Mouse (Mus musculus): Measurements from ENCODE around the gene Ruvbl2.
"Not testable (repeated sequence)": the region's sequence is repeated elsewhere in the genome, so short reads cannot be mapped to it uniquely, and the experiment has no call there.

Ruvbl2 gene

GRCm38 (mm10) chr7:45437521-45438276 lies at the start of gene Ruvbl2:
TSS of gene Ruvbl2 (minus strand) at chr7:45438096.
- no peaks in the 10 kb centered on the region for H3K36me3 ChIP-seq (ENCODE audit: control insufficient read depth, insufficient read depth, low read length, poor library complexity, severe bottlenecking)
- H3K27me3 ChIP-seq (ENCODE audit: control insufficient read depth, insufficient read depth, low read length, poor library complexity, severe bottlenecking): no peaks in the 10 kb centered on the region
- DNase-seq (ENCODE audit: low read depth, low spot score): no peak

- Histone ChIP-seq H3K27me3 (ENCODE audit: control insufficient read depth, insufficient read depth, low read length, poor library complexity, severe bottlenecking) (no peaks in the 10 kb centered on the region), H3K36me3 (ENCODE audit: control insufficient read depth, insufficient read depth, low read length, poor library complexity, severe bottlenecking) (no peaks in the 10 kb centered on the region)
- no peak for DNase-seq (ENCODE audit: low read depth, low spot score)
These were observed 49.0 kb upstream of the Ruvbl2 start, which contains the start of gene Gm45808 for GRCm38 (mm10) chr7:45486761-45487415. TSS of gene Gm45808 (minus strand) at chr7:45486811.

GRCm38 (mm10) chr7:45486158-45486557 lies 48.3 kb upstream of the Ruvbl2 start:
- no peak for DNase-seq (ENCODE audit: low read depth, low spot score)
- Histone ChIP-seq H3K36me3 (ENCODE audit: control insufficient read depth, insufficient read depth, low read length, poor library complexity, severe bottlenecking) (no peaks in the 10 kb centered on the region), H3K27me3 (ENCODE audit: control insufficient read depth, insufficient read depth, low read length, poor library complexity, severe bottlenecking) (no peaks in the 10 kb centered on the region)

- not testable (repeated sequence) for DNase-seq (ENCODE audit: low read depth, low spot score); H3K36me3 ChIP-seq (ENCODE audit: control insufficient read depth, insufficient read depth, low read length, poor library complexity, severe bottlenecking)
These were observed 47.1 kb upstream of the Ruvbl2 start for GRCm38 (mm10) chr7:45484985-45485384.

GRCm38 (mm10) chr7:45482166-45482565 lies 44.3 kb upstream of the Ruvbl2 start:
- DNase-seq (ENCODE audit: low read depth, low spot score): no peak
- Histone ChIP-seq H3K27me3 (ENCODE audit: control insufficient read depth, insufficient read depth, low read length, poor library complexity, severe bottlenecking) (no peaks in the 10 kb centered on the region), H3K36me3 (ENCODE audit: control insufficient read depth, insufficient read depth, low read length, poor library complexity, severe bottlenecking) (no peaks in the 10 kb centered on the region)

More at GRCm38 (mm10) chr7:45484985-45485384, 47.1 kb upstream of the Ruvbl2 start:
- not testable (repeated sequence) for H3K27me3 ChIP-seq (ENCODE audit: control insufficient read depth, insufficient read depth, low read length, poor library complexity, severe bottlenecking)

GRCm38 (mm10) chr7:45481374-45481927 lies 43.6 kb upstream of the Ruvbl2 start, which contains the start of gene Tulp2:
TSS of gene Tulp2 (plus strand) at chr7:45481877.
- H3K36me3 ChIP-seq (ENCODE audit: control insufficient read depth, insufficient read depth, low read length, poor library complexity, severe bottlenecking): no peaks in the 10 kb centered on the region
- peak; percentile 64 for DNase-seq (ENCODE audit: low read depth, low spot score)

GRCm38 (mm10) chr7:45480310-45480709 lies 42.4 kb upstream of the Ruvbl2 start:
- H3K36me3 ChIP-seq (ENCODE audit: control insufficient read depth, insufficient read depth, low read length, poor library complexity, severe bottlenecking); H3K27me3 ChIP-seq (ENCODE audit: control insufficient read depth, insufficient read depth, low read length, poor library complexity, severe bottlenecking); DNase-seq (ENCODE audit: low read depth, low spot score): not testable (repeated sequence)

More at GRCm38 (mm10) chr7:45481374-45481927, 43.6 kb upstream of the Ruvbl2 start, which contains the start of gene Tulp2:
- H3K27me3 ChIP-seq (ENCODE audit: control insufficient read depth, insufficient read depth, low read length, poor library complexity, severe bottlenecking): no peaks in the 10 kb centered on the region

- DNase-seq (ENCODE audit: low read depth, low spot score): no peak
- Histone ChIP-seq H3K27me3 (ENCODE audit: control insufficient read depth, insufficient read depth, low read length, poor library complexity, severe bottlenecking) (no peaks in the 10 kb centered on the region), H3K36me3 (ENCODE audit: control insufficient read depth, insufficient read depth, low read length, poor library complexity, severe bottlenecking) (no peaks in the 10 kb centered on the region)
These were observed 40.9 kb upstream of the Ruvbl2 start for GRCm38 (mm10) chr7:45478774-45479173.

GRCm38 (mm10) chr7:45477003-45477402 lies 39.1 kb upstream of the Ruvbl2 start:
- H3K36me3 ChIP-seq (ENCODE audit: control insufficient read depth, insufficient read depth, low read length, poor library complexity, severe bottlenecking): no peaks in the 10 kb centered on the region
- no peaks in the 10 kb centered on the region for H3K27me3 ChIP-seq (ENCODE audit: control insufficient read depth, insufficient read depth, low read length, poor library complexity, severe bottlenecking)
- DNase-seq (ENCODE audit: low read depth, low spot score): peak; percentile 76

GRCm38 (mm10) chr7:45476453-45476852 lies 38.6 kb upstream of the Ruvbl2 start:
- DNase-seq (ENCODE audit: low read depth, low spot score): no peak
- no peaks in the 10 kb centered on the region for H3K36me3 ChIP-seq (ENCODE audit: control insufficient read depth, insufficient read depth, low read length, poor library complexity, severe bottlenecking)

GRCm38 (mm10) chr7:45475291-45475969 lies 37.5 kb upstream of the Ruvbl2 start:
- DNase-seq (ENCODE audit: low read depth, low spot score): no peak
- H3K27me3 ChIP-seq (ENCODE audit: control insufficient read depth, insufficient read depth, low read length, poor library complexity, severe bottlenecking): no peaks in the 10 kb centered on the region
- H3K36me3 ChIP-seq (ENCODE audit: control insufficient read depth, insufficient read depth, low read length, poor library complexity, severe bottlenecking): no peaks in the 10 kb centered on the region

More at GRCm38 (mm10) chr7:45476453-45476852, 38.6 kb upstream of the Ruvbl2 start:
- no peaks in the 10 kb centered on the region for H3K27me3 ChIP-seq (ENCODE audit: control insufficient read depth, insufficient read depth, low read length, poor library complexity, severe bottlenecking)

- DNase-seq (ENCODE audit: low read depth, low spot score): peak; percentile 87
- Histone ChIP-seq H3K27me3 (ENCODE audit: control insufficient read depth, insufficient read depth, low read length, poor library complexity, severe bottlenecking) (no peaks in the 10 kb centered on the region), H3K36me3 (ENCODE audit: control insufficient read depth, insufficient read depth, low read length, poor library complexity, severe bottlenecking) (no peaks in the 10 kb centered on the region)
These were observed 33.0 kb upstream of the Ruvbl2 start for GRCm38 (mm10) chr7:45470869-45471268.

- DNase-seq (ENCODE audit: low read depth, low spot score): no peak
- H3K36me3 ChIP-seq (ENCODE audit: control insufficient read depth, insufficient read depth, low read length, poor library complexity, severe bottlenecking): peaks cover 1% of the 10 kb centered on the region; the same call in 1 of the 2 replicates
- H3K27me3 ChIP-seq (ENCODE audit: control insufficient read depth, insufficient read depth, low read length, poor library complexity, severe bottlenecking): no peaks in the 10 kb centered on the region
These were observed 29.3 kb upstream of the Ruvbl2 start for GRCm38 (mm10) chr7:45467090-45467670.
